Mouse (Mus musculus) heart, postnatal 25 days (tissue): ENCODE measurements at regions not wholly inside any gene's neighbourhood (a gene's known extent, or its start where the extent isn't known, plus 50 kb on each side); places are given as distances from the start of the nearest gene placed in this dataset.
"Not testable (repeated sequence)": the region's sequence is repeated elsewhere in the genome, so short reads cannot be mapped to it uniquely, and the experiment has no call there.

Experiments
- DNase-seq: peaks from one replicate; pipeline ENCODE4 v3.0.0; 2022; ENCODE audit warnings: low spot score
- intact Hi-C: fragments of 180-260 bp; cut with DNase I; formaldehyde crosslinking; loops from one replicate; pipeline ENCODE4 v1.15.1; 2025

- no peak for DNase-seq
- intact Hi-C loops: no loop called here
Measured at GRCm38 (mm10) chr14:71115798-71116432, 516.3 kb upstream of the Fam160b2 start.

DNA sequence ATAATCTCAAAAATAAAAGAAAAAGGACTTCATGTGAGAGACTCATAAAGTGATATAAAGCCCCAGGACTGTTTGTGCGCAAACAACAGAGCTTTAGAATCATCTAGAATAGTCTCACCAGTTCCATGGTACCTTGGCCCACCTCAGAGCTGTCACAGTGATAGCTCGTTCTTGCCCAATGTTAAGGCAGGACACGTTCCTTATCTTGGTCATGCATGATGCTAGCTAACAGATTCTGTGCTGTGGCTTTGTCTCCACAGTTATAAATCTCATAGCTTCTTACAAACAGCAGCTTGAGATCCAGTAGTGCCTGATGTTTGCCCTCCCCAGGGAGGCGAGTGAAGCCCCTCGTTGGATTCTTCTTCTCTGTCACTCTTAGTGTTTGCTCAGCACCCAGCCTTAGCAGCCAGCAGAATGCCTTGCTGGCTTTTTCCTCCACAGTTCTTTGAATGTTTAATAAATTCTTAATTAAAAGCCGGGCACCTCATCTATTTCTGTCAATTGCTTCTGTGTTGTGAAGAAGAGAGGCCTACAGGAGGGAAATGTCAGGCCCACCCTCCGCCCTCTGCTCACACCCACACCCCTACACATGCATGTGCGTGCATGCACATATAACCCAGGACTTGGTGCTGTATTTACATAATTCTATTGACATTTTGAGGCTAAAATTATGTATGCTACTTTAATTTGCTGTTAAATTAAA, 515.6 kb upstream of the Fam160b2 start:
- intact Hi-C loops: no loop called here

GRCm38 (mm10) chr14:71113198-71113597, 513.6 kb upstream of the Fam160b2 start:
- intact Hi-C loops: no loop called here
- no peak for DNase-seq

More for the DNA sequence above, 515.6 kb upstream of the Fam160b2 start:
- DNase-seq: no peak

- DNase-seq: no peak
- intact Hi-C loops: no loop called here
Measured at GRCm38 (mm10) chr14:71104617-71105016, 505.0 kb upstream of the Fam160b2 start.

GRCm38 (mm10) chr14:71103955-71104354, 504.3 kb upstream of the Fam160b2 start:
- intact Hi-C loops: no loop called here
- DNase-seq: no peak

- intact Hi-C loops: no loop called here
- no peak for DNase-seq
Measured at GRCm38 (mm10) chr14:71095661-71096422, 496.2 kb upstream of the Fam160b2 start.

GRCm38 (mm10) chr14:71092626-71093326, 493.1 kb upstream of the Fam160b2 start:
- intact Hi-C loops: no loop called here
- DNase-seq: no peak

- intact Hi-C loops: no loop called here
- DNase-seq: no peak
Measured at GRCm38 (mm10) chr14:71085721-71086120, 486.1 kb upstream of the Fam160b2 start.

- intact Hi-C loops: no loop called here
- DNase-seq: no peak
Measured at GRCm38 (mm10) chr14:71082327-71082726, 482.7 kb upstream of the Fam160b2 start.

DNA sequence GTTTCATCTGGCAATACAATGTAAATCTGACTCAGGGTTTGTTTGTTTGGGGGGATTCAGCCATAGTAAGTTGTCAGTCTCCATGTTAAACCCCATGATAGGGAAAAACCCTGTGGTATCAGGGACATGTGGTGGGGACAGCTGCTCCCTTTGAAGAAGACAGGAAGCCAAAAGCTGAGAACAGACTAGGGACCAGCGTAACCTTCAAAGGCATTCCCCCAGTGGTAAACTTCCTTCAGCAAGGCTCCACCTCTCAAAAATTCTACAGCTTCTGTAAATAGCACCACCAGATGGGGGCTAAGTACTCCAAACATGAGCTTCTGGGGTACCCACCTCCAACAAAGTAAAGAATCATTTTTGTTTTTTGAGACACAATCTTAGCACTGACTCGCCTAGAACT, 476.0 kb upstream of the Fam160b2 start:
- intact Hi-C loops: no loop called here
- no peak for DNase-seq

- DNase-seq: no peak
- intact Hi-C loops: no loop called here
Measured at GRCm38 (mm10) chr14:71074019-71074418, 474.4 kb upstream of the Fam160b2 start.

DNA sequence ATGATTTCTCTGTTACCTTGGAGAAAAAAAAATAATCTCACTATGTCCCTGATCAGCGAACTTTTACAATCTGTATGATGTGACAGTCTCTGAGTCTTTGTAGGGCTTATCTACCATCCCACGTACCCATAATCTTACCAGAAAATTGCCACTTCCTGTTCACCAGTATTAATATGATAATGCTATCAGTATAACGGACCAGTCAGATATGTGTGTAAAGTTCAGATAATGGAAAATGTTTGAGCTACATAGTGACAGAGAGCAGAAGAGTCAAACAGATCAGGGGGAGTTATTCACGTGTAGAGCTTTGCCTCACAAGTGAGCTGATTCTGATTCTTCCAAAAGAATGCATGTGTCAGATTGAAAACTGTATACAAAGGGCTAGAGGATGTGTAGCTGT, 466.0 kb upstream of the Fam160b2 start:
- intact Hi-C loops: no loop called here
- DNase-seq: no peak

- no peak for DNase-seq
- intact Hi-C loops: no loop called here
Measured at GRCm38 (mm10) chr14:71056601-71057000, 457.0 kb upstream of the Fam160b2 start.

DNA sequence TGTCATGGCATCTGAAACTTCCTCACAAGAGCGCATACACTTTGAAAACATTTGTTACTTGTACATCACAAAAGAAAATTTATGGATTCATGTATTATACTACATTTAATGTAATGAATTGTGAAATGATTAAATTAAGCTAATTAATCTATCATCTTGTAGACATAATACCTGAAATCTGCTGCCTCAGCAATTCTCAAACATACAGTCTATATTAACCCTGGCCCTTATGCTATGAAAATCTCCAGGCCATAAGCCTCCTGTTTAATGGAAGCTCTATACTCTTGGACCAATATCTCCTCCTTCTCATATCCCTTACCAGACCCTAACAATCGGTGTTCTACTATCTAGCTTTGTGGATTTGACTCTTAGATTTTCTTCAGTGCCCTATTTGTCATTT, 455.8 kb upstream of the Fam160b2 start:
- intact Hi-C loops: no loop called here
- DNase-seq: no peak

DNA sequence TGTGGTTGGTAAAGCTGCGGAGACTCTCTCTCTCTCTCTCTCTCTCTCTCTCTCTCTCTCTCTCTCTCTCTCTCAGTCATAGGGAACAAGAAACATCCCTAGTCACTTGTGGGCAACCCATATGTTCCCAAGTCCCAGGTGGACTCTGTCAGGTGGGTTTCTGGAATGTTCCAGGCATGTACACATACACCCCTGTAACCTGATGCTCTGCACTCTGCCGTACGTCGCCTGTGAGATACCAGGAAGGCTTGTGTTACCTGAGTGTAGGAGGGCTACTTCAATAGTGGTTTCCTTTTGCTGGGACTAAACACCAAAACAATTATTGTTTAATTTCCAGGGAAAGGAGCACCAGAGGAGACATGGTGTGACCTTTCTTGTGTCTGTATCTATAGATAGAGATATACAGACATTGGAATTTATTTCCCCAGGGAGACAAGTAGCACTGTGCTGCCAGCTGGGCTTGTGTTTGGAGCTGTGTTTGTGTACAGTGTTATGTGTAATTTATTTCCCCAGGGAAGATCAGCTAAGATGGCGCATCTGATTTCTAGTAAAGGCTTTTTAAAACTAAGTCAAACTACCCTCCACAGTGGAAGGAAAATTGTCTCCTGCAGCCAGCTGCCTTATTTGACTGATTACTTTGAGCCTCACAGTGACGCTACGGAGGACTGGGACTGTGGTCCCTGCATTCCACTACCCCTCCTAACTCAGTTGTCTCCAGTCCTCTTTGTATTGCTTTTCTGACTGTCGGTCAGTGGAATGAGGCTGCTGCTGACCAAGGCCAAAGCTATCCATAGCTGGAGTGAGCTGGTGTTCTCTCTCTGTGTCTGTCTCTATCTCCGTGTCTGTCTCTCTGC, 454.4 kb upstream of the Fam160b2 start:
- intact Hi-C loops: no loop called here
- no peak for DNase-seq

- intact Hi-C loops: no loop called here
- DNase-seq: no peak
Measured at GRCm38 (mm10) chr14:71047096-71047495, 447.5 kb upstream of the Fam160b2 start.

- DNase-seq, intact Hi-C loops: not testable (repeated sequence)
Measured at GRCm38 (mm10) chr14:71043879-71044770, 444.5 kb upstream of the Fam160b2 start.

GRCm38 (mm10) chr14:71036620-71037019, 437.0 kb upstream of the Fam160b2 start:
- intact Hi-C loops: no loop called here

GRCm38 (mm10) chr14:71033586-71033985, 434.0 kb upstream of the Fam160b2 start:
- no peak for DNase-seq
- intact Hi-C loops: no loop called here

More at GRCm38 (mm10) chr14:71036620-71037019, 437.0 kb upstream of the Fam160b2 start:
- no peak for DNase-seq
